Mouse (Mus musculus) heart, embryonic 13.5 days (tissue): ENCODE results near the gene Cbr4. TPM values are rescaled to one million over a fixed set of nuclear protein-coding genes. Genes with fewer than 3 reads are reported as not detected.
A peak's percentile ranks its signal among the peaks of the same experiment; 100 is the strongest.

Source experiments
- ATAC-seq: fragments of 200-750 bp; cut with Nextera tagmentation; 2 replicates; pipeline ENCODE4 v1.8.0; 2017; ENCODE audit warnings: moderate TSS enrichment; ENCODE audit not compliant: insufficient number of reproducible peaks, low FRiP score, low TSS enrichment; ENCODE audit errors: extremely low read depth
- H3K27ac ChIP-seq: fragments of 300-500 bp; sonication (generic); replicated peaks from 2 replicates; pipeline ENCODE4 v1.5.1; 2015; ENCODE audit warnings: moderate library complexity, mild to moderate bottlenecking, inconsistent platforms
- H3K27me3 ChIP-seq: fragments of 300-500 bp; sonication (generic); replicated peaks from 2 replicates; pipeline ENCODE4 v1.6.1; 2015; ENCODE audit warnings: mild to moderate bottlenecking, inconsistent platforms
- H3K36me3 ChIP-seq: fragments of 300-500 bp; sonication (generic); 2 replicates; pipeline ENCODE4 v1.6.1; 2015; ENCODE audit warnings: mild to moderate bottlenecking, inconsistent platforms
- H3K4me1 ChIP-seq: fragments of 300-500 bp; sonication (generic); 2 replicates; pipeline ENCODE4 v1.6.1; 2015; ENCODE audit warnings: inconsistent platforms
- H3K4me2 ChIP-seq: fragments of 300-500 bp; sonication (generic); 2 replicates; pipeline ENCODE4 v1.6.1; 2015; ENCODE audit warnings: inconsistent platforms, mild to moderate bottlenecking, moderate library complexity
- H3K4me3 ChIP-seq: fragments of 300-500 bp; sonication (generic); 2 replicates; pipeline ENCODE4 v1.5.1; 2015; ENCODE audit warnings: moderate library complexity, mild to moderate bottlenecking, inconsistent platforms
- H3K9ac ChIP-seq: fragments of 300-500 bp; sonication (generic); 2 replicates; pipeline ENCODE4 v1.6.1; 2015; ENCODE audit warnings: inconsistent platforms, mild to moderate bottlenecking, moderate library complexity
- H3K9me3 ChIP-seq: fragments of 300-500 bp; sonication (generic); 2 replicates; pipeline ENCODE4 v1.6.1; 2016; ENCODE audit warnings: inconsistent platforms
- WGBS: fragments of 180-500 bp; shearing (Covaris S2); methylation state at CpG from one replicate; pipeline ENCODE4 v1.1.7; 2015; ENCODE audit warnings: mixed read lengths; 5-methylcytosine and 5-hydroxymethylcytosine counted together
- polyA plus RNA-seq: library from polyadenylated mRNA; unstranded; fragments of >200 nt; fragmentation: Nextera tagmentation; extraction: Ambion mirVana; gene quantifications from 2 replicates; pipeline ENCODE4 v1.2.1, GENCODE M21; 2015

Cbr4 gene
- 32.7 and 41.4 TPM in 2 replicates for polyA plus RNA-seq

GRCm38 (mm10) chr8:61487597-61488156 is at the start of gene Cbr4:
Gene Cbr4 (plus strand): TSS chr8:61487734.
- H3K36me3 ChIP-seq, result peaks cover 11% of the 10 kb centered on the region
- peaks cover 7% of the 10 kb centered on the region for H3K4me1 ChIP-seq
- H3K4me3 ChIP-seq, result peak within 1 kb of the TSS; percentile 86
- peak within 1 kb of the TSS; percentile 92 for H3K9ac ChIP-seq
- no peaks in the 10 kb centered on the region for H3K27me3 ChIP-seq
- no peaks in the 10 kb centered on the region for H3K9me3 ChIP-seq
- under 1% methylated on average over 29 of the region's 29 CpGs for WGBS
- peak within 1 kb of the TSS; percentile 90 for H3K4me2 ChIP-seq
- ATAC-seq, result peak; percentile 84; the same call in 1 of the 2 replicates
- H3K27ac ChIP-seq, result peak within 1 kb of the TSS; percentile 95

- no peak overlapping the region for H3K9ac ChIP-seq
- no peak overlapping the region for H3K4me2 ChIP-seq
- 0 out of 2 replicates have a peak, but pooled peaks cover 4% of the 10 kb centered on the region for H3K36me3 ChIP-seq
- WGBS, result 87% methylated on average over 3 of the region's 3 CpGs
- H3K27me3 ChIP-seq, result no peaks in the 10 kb centered on the region
- no peak overlapping the region for H3K27ac ChIP-seq
- no peaks in the 10 kb centered on the region for H3K4me1 ChIP-seq
- no peak overlapping the region for H3K4me3 ChIP-seq
- H3K9me3 ChIP-seq, result peaks cover 17% of the 10 kb centered on the region
- no peak for ATAC-seq
Observed at GRCm38 (mm10) chr8:61442988-61443387, 44.5 kb upstream of the Cbr4 start.

GRCm38 (mm10) chr8:61444358-61444757 is 43.2 kb upstream of the Cbr4 start:
- WGBS, result 44% methylated on average over 3 of the region's 3 CpGs
- no peaks in the 10 kb centered on the region for H3K27me3 ChIP-seq
- no peak overlapping the region for H3K9ac ChIP-seq
- H3K36me3 ChIP-seq, result 0 out of 2 replicates have a peak, but pooled peaks cover 4% of the 10 kb centered on the region
- H3K27ac ChIP-seq, result no peak overlapping the region
- H3K4me3 ChIP-seq, result no peak overlapping the region
- peaks cover 11% of the 10 kb centered on the region for H3K9me3 ChIP-seq
- ATAC-seq, result no peak
- no peaks in the 10 kb centered on the region; the same call in 1 of the 2 replicates for H3K4me1 ChIP-seq
- no peak overlapping the region for H3K4me2 ChIP-seq

- Histone ChIP-seq H3K9ac (no peak overlapping the region), H3K9me3 (no peaks in the 10 kb centered on the region), H3K4me1 (no peaks in the 10 kb centered on the region; the same call in 1 of the 2 replicates), H3K4me2 (peak overlapping the region; percentile 29), H3K36me3 (no peaks in the 10 kb centered on the region), H3K27ac (no peak overlapping the region), H3K27me3 (no peaks in the 10 kb centered on the region), H3K4me3 (no peak overlapping the region)
- 70% methylated on average over 15 of the region's 15 CpGs for WGBS
- ATAC-seq, result no peak
Observed at GRCm38 (mm10) chr8:61446329-61446728, 41.2 kb upstream of the Cbr4 start.

GRCm38 (mm10) chr8:61448100-61448499 is 39.4 kb upstream of the Cbr4 start:
- Histone ChIP-seq H3K4me2 (no peak overlapping the region), H3K4me3 (no peak overlapping the region), H3K36me3 (no peaks in the 10 kb centered on the region), H3K4me1 (no peaks in the 10 kb centered on the region; the same call in none of the 2 replicates), H3K27ac (no peak overlapping the region), H3K9ac (no peak overlapping the region), H3K27me3 (no peaks in the 10 kb centered on the region), H3K9me3 (no peaks in the 10 kb centered on the region)
- WGBS, result 77% methylated on average over 2 of the region's 2 CpGs
- ATAC-seq, result no peak

- Histone ChIP-seq H3K27me3 (no peaks in the 10 kb centered on the region), H3K27ac (no peak overlapping the region), H3K4me2 (no peak overlapping the region), H3K9ac (no peak overlapping the region), H3K4me1 (no peaks in the 10 kb centered on the region; the same call in none of the 2 replicates), H3K9me3 (no peaks in the 10 kb centered on the region), H3K4me3 (no peak overlapping the region), H3K36me3 (no peaks in the 10 kb centered on the region)
- WGBS, result 49% methylated on average over 5 of the region's 5 CpGs
- no peak for ATAC-seq
Observed at GRCm38 (mm10) chr8:61448881-61449280, 38.7 kb upstream of the Cbr4 start.

GRCm38 (mm10) chr8:61450916-61451575 is 36.5 kb upstream of the Cbr4 start:
- Histone ChIP-seq H3K36me3 (no peaks in the 10 kb centered on the region), H3K4me3 (no peak overlapping the region), H3K9me3 (no peaks in the 10 kb centered on the region), H3K9ac (no peak overlapping the region), H3K4me2 (no peak overlapping the region), H3K27me3 (no peaks in the 10 kb centered on the region), H3K27ac (no peak overlapping the region), H3K4me1 (no peaks in the 10 kb centered on the region; the same call in none of the 2 replicates)
- no peak for ATAC-seq
- 79% methylated on average over 9 of the region's 9 CpGs for WGBS

- H3K9ac ChIP-seq, result no peak overlapping the region
- no peak overlapping the region for H3K4me3 ChIP-seq
- H3K9me3 ChIP-seq, result no peaks in the 10 kb centered on the region
- no peak overlapping the region for H3K4me2 ChIP-seq
- 60% methylated on average over 8 of the region's 8 CpGs for WGBS
- no peaks in the 10 kb centered on the region; the same call in none of the 2 replicates for H3K4me1 ChIP-seq
- no peak for ATAC-seq
- no peaks in the 10 kb centered on the region for H3K27me3 ChIP-seq
- no peaks in the 10 kb centered on the region for H3K36me3 ChIP-seq
- no peak overlapping the region for H3K27ac ChIP-seq
Observed at GRCm38 (mm10) chr8:61451721-61452337, 35.7 kb upstream of the Cbr4 start.

GRCm38 (mm10) chr8:61459763-61460162 is 27.8 kb upstream of the Cbr4 start:
- WGBS, result 72% methylated on average over 7 of the region's 7 CpGs
- Histone ChIP-seq H3K9me3 (no peaks in the 10 kb centered on the region), H3K4me1 (no peaks in the 10 kb centered on the region), H3K27me3 (no peaks in the 10 kb centered on the region), H3K36me3 (no peaks in the 10 kb centered on the region), H3K9ac (no peak overlapping the region), H3K4me3 (no peak overlapping the region), H3K27ac (no peak overlapping the region), H3K4me2 (no peak overlapping the region)
- ATAC-seq, result no peak

- H3K4me1 ChIP-seq, result no peaks in the 10 kb centered on the region
- H3K4me2 ChIP-seq, result no peak overlapping the region
- H3K36me3 ChIP-seq, result no peaks in the 10 kb centered on the region
- H3K27me3 ChIP-seq, result no peaks in the 10 kb centered on the region; the same call in 1 of the 2 replicates
- H3K9ac ChIP-seq, result no peak overlapping the region
- no peak for ATAC-seq
- no peaks in the 10 kb centered on the region for H3K9me3 ChIP-seq
- H3K27ac ChIP-seq, result no peak overlapping the region
- 73% methylated on average over 5 of the region's 5 CpGs for WGBS
- H3K4me3 ChIP-seq, result no peak overlapping the region
Observed at GRCm38 (mm10) chr8:61462221-61462620, 25.3 kb upstream of the Cbr4 start.

- H3K4me3 ChIP-seq, result no peak overlapping the region
- H3K9me3 ChIP-seq, result no peaks in the 10 kb centered on the region
- no peak overlapping the region for H3K4me2 ChIP-seq
- WGBS, result 54% methylated on average over 2 of the region's 2 CpGs
- no peaks in the 10 kb centered on the region for H3K4me1 ChIP-seq
- H3K36me3 ChIP-seq, result no peaks in the 10 kb centered on the region
- no peak overlapping the region for H3K27ac ChIP-seq
- ATAC-seq, result no peak
- no peak overlapping the region for H3K9ac ChIP-seq
- no peaks in the 10 kb centered on the region; the same call in 1 of the 2 replicates for H3K27me3 ChIP-seq
Observed at GRCm38 (mm10) chr8:61464393-61464792, 23.1 kb upstream of the Cbr4 start.
